Mouse (Mus musculus): ENCODE data around the gene Tpk1.

Gene Tpk1

DNA sequence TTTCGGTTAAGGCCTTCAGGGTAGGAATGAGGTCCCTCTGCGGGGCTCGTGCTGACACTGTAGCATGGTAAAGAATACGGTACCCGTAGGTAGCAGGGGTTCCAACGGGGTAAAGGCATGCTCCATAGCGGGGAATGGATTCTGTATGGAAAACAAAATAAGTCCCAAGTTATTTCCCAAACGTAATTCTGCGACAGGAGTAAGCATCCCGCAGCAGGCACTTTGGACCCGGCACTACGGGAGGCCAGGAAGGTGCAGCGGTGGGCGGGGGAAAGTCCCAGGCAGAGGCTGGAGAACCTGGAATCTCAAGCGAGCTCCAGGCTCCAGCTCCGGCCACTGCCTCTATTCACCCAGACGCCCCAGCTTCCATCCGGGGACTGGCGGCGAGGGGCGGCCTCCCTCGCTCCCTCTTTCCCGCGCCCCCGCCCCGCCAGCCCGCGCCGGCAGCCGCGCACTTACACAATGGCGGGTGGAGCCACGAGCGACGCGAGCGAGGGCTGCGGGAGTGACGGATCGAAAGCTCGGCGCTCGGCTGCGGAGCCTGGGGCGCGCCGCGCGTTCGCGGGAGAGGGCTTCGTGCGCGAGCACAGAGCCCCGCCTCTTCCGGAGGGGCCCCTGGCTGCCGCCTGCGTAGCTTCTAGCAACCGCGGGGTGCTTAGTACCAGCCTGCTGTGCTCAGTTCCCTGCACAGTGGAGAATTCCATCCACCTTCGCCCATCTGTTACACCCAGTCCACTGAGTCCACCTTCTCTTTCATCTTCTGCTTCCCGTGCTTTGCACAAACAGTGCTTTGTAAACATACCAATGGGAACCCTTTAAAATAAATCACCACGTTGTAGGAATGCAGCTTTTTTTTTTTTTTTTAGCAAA is at the start of gene Tpk1:
Gene Tpk1 (minus strand): TSS at position 602 of the 870 bp plus-strand sequence.
- DNase-seq (ENCODE audit: low spot score in 2 of 2), result peak; percentile 86 to 96

DNA sequence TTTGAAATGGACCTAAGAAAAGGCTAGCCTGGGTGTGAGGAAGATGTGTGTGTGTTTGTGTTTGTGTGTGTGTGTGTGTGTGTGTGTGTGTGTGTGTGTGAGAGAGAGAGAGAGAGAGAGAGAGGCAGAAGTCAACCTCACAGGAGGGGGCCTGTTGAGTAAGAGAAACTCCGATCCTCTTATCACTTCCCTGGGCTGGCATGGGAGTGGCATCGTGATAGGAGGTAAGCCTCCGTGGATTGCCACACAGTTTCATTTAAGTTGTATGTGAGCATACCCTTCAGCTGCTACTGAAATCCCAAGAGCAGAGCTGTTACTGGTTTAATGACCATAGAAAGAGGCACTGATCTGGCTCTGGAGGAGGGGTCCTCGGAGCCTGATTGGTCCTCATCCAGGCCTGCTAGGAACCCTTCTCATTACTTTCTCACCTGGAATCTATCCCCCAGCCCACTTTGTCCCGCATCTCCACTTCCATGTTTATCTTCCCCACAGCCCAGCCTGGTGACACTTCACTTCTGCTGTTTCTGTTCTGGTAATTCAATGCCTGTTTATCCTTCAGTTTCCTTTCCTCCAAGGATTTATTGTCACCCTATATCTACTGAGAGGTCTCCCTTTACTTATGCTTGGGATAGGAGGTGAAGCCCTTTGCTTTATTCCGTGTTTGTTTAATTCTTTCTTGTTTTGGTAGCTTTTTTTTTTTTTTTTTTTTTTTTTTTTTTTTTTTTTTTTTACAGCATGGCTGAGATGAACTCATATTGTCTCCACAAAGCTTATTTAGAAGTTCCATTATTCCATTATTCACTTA is 36.9 kb upstream of the Tpk1 start:
- DNase-seq (ENCODE audit: low spot score in 2 of 2), result no peak

DNA sequence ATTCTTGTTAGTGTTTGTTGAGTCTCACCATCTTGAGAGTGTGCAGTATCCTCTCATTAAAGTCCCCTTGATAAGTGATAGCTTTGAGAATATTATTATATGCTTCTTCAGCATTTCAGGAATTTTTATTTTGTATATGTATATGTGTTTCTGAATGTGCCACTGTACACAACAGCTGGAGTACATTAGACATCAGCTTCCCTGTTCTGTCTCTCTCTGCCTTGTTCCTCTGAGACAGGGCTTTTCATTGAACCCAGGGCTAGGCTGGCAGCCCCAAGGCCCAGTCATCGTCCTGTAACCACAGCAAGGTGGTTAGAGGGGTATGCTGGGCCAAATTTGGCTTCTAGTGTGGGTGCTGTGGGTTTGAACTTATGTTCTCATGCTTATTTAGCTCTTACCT is 25.8 kb upstream of the Tpk1 start:
- no peak for DNase-seq (ENCODE audit: low spot score in 2 of 2)

DNA sequence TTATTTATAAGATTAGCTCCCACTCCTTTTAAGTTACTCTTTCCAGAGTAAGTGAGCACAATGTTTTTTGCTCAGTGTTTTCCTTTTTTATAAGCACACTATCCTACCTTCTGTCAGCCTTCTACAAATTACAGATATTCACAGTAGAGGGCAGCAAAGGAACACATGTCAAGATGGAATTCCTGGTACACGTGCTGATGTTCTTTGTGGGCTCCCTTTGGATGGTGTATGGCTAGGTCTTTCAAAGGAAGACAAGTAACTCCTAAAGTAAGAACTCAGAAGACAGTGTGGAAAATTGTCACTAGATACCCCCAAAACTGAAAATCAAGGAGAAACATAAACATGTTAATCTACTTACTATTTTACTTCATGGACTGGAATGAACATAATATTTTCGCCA is 19.9 kb upstream of the Tpk1 start:
- DNase-seq (ENCODE audit: low spot score in 2 of 2), result no peak

DNA sequence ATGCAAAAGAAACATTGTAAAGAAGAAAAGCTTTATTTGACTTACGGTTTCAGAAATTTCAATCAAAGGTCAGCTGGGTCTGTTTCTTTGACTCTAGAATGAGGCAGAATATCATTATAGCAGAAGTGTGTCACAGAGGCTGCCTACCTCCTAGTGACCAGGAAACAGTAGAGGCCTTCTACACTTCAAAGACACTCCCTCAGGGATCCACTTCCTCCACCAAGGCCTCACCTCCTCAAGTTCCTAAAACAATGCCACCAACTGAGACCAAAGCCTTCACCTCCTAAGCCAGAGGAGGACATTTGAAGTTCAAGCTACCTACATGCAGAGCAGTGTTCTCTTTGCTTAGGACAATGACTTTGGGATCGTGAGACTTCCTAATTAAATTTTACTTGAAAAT is 16.5 kb upstream of the Tpk1 start:
- no peak for DNase-seq (ENCODE audit: low spot score in 2 of 2)

DNA sequence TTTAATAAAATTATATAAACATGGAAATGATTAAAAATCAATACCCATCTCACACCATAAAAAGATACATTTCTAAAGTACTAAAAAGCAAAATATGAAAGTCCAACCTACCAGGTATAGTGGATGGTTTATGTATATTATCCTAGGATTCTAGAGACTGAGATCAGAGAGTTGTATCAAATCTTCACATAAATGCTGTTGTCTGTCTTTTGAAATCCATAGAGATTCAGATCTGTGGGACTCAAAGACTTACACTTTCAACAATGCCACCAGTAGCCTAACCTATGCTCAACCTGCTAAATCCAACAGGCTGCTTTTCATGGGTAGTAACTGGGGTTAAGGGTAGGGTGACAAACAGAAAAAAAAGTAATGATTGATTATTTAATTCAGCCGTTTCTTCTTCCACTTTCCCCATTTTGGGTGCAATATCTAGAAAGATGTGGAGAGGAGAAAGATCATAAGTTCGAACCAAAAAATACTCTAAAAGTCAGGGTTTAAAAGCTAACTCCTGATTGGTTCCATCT is 12.7 kb upstream of the Tpk1 start:
- no peak for DNase-seq (ENCODE audit: low spot score in 2 of 2)

DNA sequence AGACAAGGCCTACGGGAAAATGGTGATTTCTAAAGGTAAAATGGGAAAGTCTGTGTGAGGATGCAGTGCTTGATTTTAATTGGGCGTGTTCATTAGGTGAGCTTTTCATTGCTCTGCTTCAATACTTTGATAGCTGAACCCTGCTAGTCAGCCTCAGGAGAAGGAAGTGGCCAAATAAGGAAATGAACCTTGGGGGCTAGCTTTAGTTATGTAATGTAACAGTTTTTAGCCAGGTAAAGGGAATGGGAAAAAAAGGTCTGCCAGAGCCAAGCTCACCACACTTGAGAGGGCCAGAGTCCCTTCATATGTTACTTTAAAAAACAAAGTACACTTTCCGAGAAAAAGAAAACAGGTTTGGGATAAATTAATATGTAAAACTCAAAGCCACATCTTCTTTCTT is 11.5 kb upstream of the Tpk1 start:
- no peak for DNase-seq (ENCODE audit: low spot score in 2 of 2)

DNA sequence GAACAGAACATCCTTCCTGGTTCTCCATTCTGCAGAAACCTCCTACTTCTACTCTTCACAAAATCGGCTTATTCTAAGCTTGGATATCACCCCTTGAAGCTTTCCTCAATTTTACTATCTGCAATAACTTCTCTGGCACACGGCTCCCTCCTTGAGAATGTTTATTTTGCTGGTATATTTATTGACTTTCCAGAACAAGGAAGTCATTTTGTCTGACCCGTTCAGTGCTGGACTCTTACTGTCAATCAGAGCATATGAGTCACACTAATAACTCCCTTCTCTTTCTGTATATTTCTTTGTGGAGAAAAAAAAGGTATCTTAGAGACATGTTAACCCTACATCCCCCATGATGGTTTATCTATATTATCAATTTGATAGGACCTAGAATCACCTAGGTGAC is 10.1 kb upstream of the Tpk1 start:
- DNase-seq (ENCODE audit: low spot score in 2 of 2), result no peak

DNA sequence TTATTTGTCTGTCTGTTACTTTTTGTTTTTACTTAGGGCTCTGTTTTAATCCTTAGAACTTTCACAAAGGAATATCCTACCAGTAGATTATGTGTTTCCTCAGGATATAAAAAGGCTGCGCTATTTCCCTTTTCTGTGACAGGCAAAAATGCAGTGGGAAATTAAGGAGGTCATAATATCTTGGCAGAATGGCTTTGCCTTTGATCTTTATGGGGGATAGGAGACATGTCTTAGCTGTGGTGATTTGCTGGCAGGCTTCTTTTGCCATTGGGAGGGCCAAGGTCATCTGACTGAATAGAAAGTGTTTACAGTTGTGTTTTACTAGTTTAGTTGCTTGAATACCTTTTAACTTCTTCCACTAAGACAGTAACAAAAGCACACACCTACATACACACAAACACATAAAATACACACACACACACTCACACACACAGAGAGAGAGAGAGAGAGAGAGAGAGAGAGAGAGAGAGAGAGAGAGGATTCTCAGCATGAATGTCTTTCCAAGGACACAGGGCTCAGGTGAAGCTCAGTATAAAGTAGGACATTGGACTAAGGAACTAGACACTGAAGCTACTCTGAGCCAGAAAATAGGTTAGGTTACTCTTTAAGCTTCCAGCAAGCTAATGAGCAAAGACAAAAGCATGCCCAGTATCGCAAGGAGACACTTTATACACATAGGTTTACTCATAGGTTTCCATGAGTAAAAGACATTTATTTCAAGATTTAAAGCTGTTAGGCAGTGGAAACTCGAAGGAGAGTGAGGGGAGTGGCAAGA is 9.1 kb upstream of the Tpk1 start:
- no peak for DNase-seq (ENCODE audit: low spot score in 2 of 2)

DNA sequence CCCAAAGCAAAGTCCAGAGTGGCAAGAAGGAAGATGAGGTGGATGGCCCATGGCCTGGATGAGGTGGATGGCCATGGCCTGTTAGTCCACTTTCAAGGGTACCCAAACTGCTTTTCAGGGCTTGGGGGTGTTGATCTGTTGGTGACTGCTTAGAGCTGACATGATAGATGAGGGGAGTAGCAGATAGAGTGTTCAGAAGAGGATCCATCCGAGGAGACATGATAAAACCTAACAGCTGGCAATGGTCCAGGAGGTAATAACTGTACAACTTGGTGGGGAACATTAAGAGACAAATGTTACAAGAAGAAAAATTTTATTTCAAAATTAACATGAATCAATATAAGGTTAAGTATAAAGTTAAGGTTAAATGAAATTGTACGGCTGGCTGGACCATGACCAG is 4.9 kb upstream of the Tpk1 start:
- DNase-seq (ENCODE audit: low spot score in 2 of 2), result no peak

DNA sequence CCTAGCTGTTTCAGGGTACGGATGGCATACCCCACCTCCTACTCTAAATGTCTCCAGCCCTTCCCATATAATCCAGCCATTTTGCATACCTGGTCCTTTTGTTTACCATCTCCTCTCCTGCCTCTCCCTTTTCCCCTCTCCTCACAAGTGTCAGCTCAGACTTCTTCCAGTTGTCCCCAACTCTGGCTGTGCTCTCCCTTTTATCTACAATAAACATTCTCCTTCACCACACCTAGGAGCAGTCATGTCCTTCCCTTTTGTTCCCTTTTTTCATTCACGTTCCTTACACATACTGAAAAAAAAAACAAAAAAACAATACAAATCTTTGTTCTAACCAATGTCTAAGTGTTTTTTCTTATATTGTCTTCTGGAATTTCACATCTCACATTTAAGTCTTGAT is 1.6 kb upstream of the Tpk1 start:
- no peak for DNase-seq (ENCODE audit: low spot score in 2 of 2)

DNA sequence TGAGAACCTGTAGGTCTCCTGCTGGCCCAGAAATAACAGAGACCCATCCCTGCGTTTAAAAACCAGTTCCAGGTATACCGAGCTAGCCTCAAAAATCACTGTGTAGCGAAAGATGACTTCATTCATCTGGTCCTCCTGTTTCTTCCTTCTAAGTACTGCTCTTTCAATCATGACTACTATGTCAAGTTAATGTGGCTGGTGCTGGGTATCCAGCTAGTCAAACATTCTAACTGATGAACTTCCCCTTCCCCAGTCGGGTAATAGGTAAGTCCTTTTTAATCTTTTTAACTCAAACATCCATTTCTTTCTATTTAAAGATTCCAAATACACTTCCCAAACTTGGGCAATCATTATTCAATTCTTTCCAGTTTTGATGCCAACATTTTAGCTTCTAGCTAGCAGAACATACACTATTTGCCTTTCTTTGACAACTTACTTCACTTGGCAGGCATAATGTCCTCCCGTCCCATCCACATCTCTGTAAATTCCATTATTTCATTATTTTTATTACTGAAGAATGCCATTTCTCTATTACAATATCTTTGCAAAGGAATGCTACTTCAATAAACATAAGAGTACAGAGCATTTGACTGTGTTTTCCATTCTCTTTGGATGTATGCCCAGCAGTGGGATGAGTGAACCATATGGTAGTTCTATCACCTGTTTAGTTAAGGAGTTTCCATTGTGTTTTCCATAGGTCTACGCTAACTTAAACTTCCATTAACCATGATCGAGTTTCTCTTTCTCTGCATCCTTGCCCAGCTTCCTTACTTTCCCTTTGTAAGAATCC is 728 bp upstream of the Tpk1 start:
- no peak for DNase-seq (ENCODE audit: low spot score in 2 of 2)

DNA sequence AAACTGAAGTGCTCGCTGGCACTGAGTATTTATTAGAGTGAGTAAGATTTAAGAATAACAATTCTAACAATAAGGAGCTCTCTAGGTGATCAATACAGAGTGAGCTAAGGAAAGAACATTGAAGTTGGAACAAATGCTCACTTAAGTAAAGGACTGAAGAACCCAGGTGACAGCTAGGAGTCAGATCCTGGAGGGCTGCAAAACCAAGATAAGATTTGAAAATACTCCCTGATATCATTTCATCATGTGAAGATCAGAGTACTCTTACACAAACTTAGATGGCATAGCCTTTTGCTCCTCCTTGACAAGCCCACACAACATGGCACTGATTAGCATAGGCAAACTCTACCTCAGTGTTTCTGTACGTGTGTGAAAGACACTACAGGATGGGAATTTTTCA is 4.3 kb downstream of the Tpk1 start:
- DNase-seq (ENCODE audit: low spot score in 2 of 2), result no peak

DNA sequence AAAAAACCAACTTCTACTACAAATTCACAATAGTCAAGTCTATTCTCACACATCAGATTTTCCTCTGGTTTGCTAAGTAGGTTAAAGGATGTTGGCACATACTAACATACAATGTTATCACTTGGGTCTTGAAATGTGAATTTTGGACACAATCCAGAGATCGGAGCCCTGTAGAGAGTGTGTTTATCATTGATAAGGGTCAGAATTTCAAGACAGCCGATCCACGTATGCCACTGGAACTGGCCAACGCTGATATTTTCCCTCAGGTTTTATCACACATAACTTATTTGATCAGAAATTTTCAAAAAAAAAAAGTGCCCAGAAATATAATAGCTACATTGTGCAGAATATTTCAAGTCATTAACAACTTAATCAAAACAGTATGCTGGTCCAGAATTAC is 7.8 kb downstream of the Tpk1 start:
- no peak for DNase-seq (ENCODE audit: low spot score in 2 of 2)

DNA sequence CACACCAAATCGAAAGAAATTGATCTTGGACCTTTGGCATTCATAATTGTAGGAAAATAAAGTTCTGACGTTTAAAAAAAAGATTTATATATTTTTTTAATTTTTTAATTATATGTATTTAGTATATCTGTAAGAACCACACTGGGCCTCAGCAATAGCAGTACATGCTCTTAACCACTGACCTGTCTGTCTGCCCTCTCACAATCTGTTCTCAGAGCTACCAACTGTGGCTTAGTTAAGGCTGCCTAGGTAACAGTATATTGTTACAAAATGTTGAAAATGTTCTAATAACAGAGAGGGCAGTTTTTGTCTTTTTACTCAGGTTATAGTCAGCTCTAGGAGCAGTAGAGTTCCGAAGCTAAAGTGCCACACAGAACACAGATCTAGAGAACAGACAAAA is 8.2 kb downstream of the Tpk1 start:
- no peak for DNase-seq (ENCODE audit: low spot score in 2 of 2)

DNA sequence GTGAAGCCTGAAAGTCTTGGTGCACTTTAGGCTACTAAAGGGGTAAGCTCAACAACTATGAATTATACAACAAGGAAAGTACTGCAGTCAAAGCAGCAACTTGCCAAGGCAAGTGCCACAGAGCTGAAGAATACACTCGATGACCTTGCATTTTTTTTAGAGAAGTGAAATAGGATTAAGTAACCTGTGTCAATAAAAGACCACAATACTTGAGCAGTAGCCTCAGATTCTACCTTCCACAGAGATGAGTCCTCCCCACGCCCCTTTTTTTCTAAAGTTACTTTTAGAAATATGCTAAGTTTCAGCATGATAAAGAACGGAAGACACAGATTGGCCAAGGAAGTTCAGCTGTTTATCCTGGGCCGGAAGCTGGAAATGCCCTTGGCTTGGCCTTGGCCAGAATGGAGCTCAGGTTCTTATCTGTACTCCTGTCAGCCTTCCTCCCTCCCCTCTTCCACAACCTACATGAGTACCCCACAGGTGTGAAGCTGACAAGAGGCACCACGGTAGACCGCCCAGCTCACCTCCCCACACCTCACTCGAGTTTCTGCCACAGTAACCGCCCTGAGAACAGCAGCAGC is 11.1 kb downstream of the Tpk1 start:
- DNase-seq (ENCODE audit: low spot score in 2 of 2), result no peak

DNA sequence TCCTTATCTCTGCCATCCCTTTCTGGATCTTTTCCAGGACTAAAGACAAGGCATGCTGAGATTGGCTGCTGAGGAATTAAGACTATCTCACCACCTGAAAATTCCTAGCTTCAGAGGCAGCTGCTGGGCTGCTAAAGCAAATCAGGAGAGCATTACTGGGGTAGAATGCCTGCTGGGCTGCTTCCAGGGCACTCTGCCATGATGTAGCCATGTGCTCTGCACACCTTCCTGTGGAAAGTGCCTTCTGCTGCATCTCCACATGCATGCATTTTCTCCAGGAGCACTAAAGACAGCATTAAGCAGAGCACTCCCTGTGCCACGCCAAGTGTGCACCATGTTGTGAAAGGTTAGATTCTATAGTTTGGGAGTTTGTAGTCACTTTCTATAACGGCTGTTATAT is 16.6 kb downstream of the Tpk1 start:
- DNase-seq (ENCODE audit: low spot score in 2 of 2), result no peak

DNA sequence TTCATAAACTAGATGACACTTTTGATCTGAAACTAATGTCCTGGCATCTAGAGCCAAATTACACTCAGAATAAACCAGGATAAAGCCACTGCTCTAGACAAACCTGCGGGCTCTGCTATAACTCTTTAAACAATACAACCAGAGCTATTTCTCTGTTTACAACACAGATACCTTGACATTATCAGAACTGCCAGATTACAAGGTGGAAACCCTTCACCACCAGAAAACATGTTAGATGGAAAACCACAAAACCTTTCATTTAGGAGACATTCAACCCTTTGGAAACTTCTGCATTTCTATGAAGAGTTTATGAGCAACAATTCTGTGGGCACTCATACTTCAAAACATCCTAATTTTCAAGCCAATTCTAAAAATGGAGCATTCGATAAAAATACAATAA is 20.4 kb downstream of the Tpk1 start:
- no peak for DNase-seq (ENCODE audit: low spot score in 2 of 2)

DNA sequence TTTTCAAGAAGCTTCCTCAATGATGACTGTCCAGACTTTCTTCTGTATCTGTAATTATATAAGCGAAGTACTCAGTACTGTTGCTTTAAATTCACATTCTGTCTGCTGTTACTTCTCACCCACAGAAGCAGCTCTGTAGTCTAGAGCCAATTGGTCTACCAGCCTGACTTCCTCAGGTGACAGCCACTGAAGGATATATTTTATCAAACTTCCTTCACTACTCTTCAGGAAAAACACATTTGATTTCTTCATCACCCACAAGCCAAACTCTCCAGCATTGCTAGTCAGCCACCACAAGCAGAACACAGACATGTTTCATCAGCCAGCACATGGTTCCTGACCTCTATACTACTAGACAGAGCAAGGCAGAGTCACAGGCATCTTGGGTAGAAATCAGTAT is 21.0 kb downstream of the Tpk1 start:
- no peak for DNase-seq (ENCODE audit: low spot score in 2 of 2)

DNA sequence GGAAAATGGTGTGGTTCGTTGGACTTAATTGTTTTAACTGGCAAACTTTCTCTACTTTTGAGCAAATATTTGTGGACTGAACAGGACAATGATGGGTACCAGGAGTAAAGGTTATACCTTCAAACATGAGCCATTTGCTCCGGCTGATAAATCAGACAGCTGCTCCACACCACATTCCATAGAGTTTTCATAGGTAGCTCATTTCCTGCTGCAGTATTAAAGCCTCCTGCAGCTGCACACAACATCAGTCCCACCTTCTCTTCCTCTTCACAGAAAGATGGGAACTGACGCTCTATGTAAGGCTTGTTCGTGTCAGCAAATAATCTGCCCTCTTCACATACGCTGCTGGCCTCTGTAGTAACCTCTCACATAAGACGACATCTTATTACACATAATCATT is 22.4 kb downstream of the Tpk1 start:
- no peak for DNase-seq (ENCODE audit: low spot score in 2 of 2)

DNA sequence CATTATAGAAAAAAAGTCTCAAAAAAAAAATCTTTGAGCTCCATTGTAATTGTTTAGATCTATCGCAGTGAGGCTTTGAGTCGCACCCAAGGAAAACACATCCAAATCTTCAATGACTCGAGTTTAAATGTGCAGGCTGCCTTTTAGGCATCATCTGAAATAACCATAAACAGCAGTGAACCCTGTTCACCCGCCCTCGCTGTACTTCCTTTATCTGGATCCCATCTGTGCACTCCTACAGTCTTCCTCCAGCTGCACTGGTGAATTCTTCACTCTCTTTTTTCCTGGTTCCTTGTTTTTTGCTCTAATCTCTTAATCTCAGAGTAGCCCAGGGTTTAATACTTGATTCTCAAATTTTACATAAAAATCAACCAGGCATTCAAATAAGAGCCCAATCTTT is 23.7 kb downstream of the Tpk1 start:
- no peak for DNase-seq (ENCODE audit: low spot score in 2 of 2)
